Mouse (Mus musculus) forebrain, embryonic 15.5 days (tissue): Measurements from ENCODE around the gene Ifi202b. TPM values are rescaled to one million over a fixed set of nuclear protein-coding genes. Genes with fewer than 3 reads are reported as not detected.
"Not testable (repeated sequence)": the region's sequence is repeated elsewhere in the genome, so short reads cannot be mapped to it uniquely, and the experiment has no call there.

Experiments used
- ATAC-seq: fragments of 200-750 bp; cut with Nextera tagmentation; replicated peaks from 2 replicates; pipeline ENCODE4 v1.8.0; 2017; ENCODE audit warnings: mild to moderate bottlenecking, moderate TSS enrichment, moderate library complexity
- H3K27ac ChIP-seq: fragments of 300-500 bp; sonication (generic); replicated peaks from 2 replicates; pipeline ENCODE4 v1.5.1; 2015; ENCODE audit warnings: mild to moderate bottlenecking, inconsistent platforms
- H3K27me3 ChIP-seq: fragments of 300-500 bp; sonication (generic); 2 replicates; pipeline ENCODE4 v1.6.1; 2015; ENCODE audit warnings: inconsistent platforms
- H3K36me3 ChIP-seq: fragments of 300-500 bp; sonication (generic); 2 replicates; pipeline ENCODE4 v1.6.1; 2015; ENCODE audit warnings: mild to moderate bottlenecking, inconsistent platforms
- H3K4me1 ChIP-seq: fragments of 300-500 bp; sonication (generic); 2 replicates; pipeline ENCODE4 v1.6.1; 2015; ENCODE audit warnings: inconsistent platforms
- H3K4me2 ChIP-seq: fragments of 300-500 bp; sonication (generic); replicated peaks from 2 replicates; pipeline ENCODE4 v1.6.1; 2015; ENCODE audit warnings: mild to moderate bottlenecking, inconsistent platforms
- H3K4me3 ChIP-seq: fragments of 300-500 bp; sonication (generic); 2 replicates; pipeline ENCODE4 v1.5.1; 2015; ENCODE audit warnings: mild to moderate bottlenecking, inconsistent platforms
- H3K9ac ChIP-seq: fragments of 300-500 bp; sonication (generic); replicated peaks from 2 replicates; pipeline ENCODE4 v1.6.1; 2015; ENCODE audit warnings: mild to moderate bottlenecking, inconsistent platforms
- H3K9me3 ChIP-seq: fragments of 300-500 bp; sonication (generic); 2 replicates; pipeline ENCODE4 v1.6.1; 2016; ENCODE audit warnings: inconsistent platforms
- WGBS: fragments of 180-500 bp; shearing (Covaris S2); methylation state at CpG from one replicate; pipeline ENCODE4 v1.1.7; 2015; ENCODE audit warnings: mixed read lengths; 5-methylcytosine and 5-hydroxymethylcytosine counted together
- polyA plus RNA-seq: library from polyadenylated mRNA; unstranded; fragments of >200 nt; fragmentation: Nextera tagmentation; extraction: Ambion mirVana; gene quantifications from 2 replicates; pipeline ENCODE4 v1.2.1, GENCODE M21; 2015

The Ifi202b gene
- polyA plus RNA-seq: not detected in 2 replicates

DNA sequence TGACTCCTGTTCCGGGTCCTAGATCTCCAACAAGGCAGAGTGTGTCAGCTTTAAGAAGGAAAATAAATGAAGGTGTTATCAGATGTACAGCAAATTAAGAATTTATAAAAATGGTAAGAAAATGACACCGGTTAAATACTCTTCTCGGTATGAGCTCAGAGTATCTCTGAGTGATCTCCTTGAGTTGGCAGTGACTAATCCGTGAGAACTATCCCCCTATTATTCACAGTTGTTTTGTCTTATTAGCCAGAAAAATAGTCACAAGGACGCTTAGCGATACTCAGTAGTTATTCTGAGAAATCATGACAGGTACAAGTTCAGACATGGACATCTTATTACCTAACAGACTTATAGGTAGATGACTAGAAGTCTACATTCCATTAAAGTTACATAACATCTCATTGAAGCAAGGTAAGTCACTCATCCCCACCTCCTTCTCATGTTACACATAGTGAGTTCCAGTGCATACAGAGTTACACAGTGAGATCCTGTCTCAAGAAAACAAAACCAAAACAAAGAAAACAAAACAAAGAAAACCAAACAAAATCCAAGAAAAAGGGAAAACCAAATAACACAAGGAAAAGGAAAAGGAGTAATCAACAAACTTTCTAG lies at the start of gene Ifi202b:
TSS of gene Ifi202b (minus strand) at position 51 of the 612 bp plus-strand sequence.
- ATAC-seq, H3K4me1 ChIP-seq: not testable (repeated sequence)

DNA sequence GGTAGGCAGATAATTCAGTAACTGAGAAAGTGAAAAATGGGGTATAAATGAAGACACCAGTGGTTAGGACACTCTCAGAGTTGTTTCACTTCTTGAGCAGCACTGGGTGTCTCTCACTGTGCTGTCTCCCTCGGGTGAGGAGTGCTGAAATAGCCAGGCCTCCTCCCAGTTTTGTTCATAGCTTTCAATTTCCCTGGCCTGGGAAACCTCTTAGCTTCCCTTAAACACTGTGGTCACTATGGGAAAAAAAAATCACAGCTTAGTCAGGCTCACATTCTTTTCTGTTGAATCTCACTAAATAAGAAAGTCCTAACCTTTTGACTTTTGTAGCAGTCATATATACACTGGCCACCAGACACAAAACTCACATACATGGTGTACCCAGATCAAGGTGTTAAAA lies 49.2 kb upstream of the Ifi202b start, which contains the start of gene Ifi205:
TSS of gene Ifi205 (minus strand) at position 113 of the 400 bp plus-strand sequence.
- no peaks in the 10 kb centered on the region for H3K36me3 ChIP-seq
- ATAC-seq: no peak
- no peaks in the 10 kb centered on the region for H3K9me3 ChIP-seq
- H3K27me3 ChIP-seq: no peaks in the 10 kb centered on the region
- H3K4me3 ChIP-seq: no peak within 1 kb of the TSS
- H3K4me2 ChIP-seq: no peak within 1 kb of the TSS
- H3K27ac ChIP-seq: no peak within 1 kb of the TSS
- H3K4me1 ChIP-seq: no peaks in the 10 kb centered on the region
- WGBS: 72% methylated on average over 1 of the region's 1 CpGs
- no peak within 1 kb of the TSS for H3K9ac ChIP-seq

More for the DNA sequence above, at the start of gene Ifi202b:
- H3K27me3 ChIP-seq, H3K4me2 ChIP-seq, H3K36me3 ChIP-seq, H3K27ac ChIP-seq, H3K9ac ChIP-seq, H3K4me3 ChIP-seq, H3K9me3 ChIP-seq: not testable (repeated sequence)
- 89% methylated on average over 6 of the region's 6 CpGs for WGBS

DNA sequence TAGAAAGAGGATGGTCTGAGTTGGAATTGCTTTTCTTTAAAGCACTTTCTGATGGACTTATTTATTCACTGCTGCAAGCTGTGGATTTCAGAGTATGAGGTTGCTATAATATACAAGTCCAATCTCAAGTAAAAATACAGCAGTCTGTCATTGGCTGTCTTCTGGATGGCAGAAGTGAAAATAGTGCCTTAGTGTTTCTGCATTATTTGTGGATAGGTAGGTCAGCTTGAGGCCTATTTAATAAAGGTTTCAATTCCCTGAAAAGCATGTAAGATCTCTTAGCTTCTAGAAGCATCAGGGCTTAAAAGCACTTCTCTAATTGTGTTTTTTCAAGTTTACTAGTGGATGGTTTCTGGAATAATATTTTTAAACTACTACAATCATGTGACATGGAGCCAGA lies 24.5 kb upstream of the Ifi202b start:
- not testable (repeated sequence) for H3K4me2 ChIP-seq, ATAC-seq, H3K27ac ChIP-seq, H3K4me3 ChIP-seq, H3K36me3 ChIP-seq, H3K9ac ChIP-seq, H3K9me3 ChIP-seq, H3K27me3 ChIP-seq, H3K4me1 ChIP-seq

DNA sequence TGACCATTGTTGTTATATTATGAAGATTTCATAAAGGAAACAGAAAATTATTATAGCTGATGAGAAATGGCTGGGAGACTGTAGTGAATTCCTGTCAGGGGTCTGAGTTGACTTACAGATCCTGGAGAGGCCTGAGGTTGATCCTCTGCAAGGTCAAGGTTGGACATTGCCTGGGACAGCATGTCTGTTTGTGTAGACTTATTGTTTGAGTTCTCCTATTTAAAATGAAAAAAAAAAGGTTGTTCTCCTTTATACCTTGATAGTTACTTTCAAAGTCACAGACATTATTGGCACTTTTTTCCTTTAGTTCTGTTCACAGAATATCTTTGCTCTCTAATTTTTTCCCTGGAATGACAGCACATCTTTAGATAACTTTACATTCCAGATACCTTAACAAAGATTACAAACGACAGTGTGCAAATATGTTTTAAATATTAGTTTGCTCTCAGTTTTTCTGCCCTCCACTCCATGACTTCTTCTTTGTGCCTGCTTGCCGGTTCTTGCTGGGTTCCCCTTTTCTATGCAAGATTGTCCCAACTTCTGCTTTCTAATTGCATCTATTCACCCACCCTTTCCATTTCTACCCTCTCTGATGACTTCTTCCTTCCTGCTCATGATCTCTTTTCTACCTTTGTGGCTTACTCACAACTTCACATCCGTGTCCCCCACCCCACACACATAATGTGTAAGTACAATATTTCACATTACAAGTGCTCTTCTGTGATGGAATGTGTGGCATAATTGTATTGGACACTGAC lies 22.0 kb upstream of the Ifi202b start:
- not testable (repeated sequence) for H3K4me3 ChIP-seq, H3K36me3 ChIP-seq, H3K9me3 ChIP-seq, H3K9ac ChIP-seq, ATAC-seq, H3K4me2 ChIP-seq, H3K27me3 ChIP-seq, H3K27ac ChIP-seq, H3K4me1 ChIP-seq
- 84% methylated on average over 2 of the region's 3 CpGs for WGBS

DNA sequence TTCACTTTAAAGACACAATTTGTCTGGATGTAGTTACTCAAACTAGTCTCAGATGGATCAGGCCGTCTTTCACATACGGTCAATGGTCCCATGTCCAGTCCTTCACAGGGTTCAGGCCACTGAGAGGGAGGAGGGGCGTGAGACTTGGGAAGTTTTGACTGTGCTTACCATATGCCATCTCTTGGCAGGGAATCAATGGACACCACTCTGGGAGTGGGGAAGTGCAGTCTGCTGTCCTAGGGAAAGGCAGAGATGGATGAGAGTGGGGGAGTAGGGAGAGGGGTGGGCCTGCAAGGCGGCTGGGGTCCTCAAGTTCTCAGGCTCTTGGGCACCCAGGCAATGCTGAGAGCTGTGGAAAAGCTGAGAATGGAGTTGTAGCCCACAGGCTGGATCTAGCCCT lies 12.5 kb upstream of the Ifi202b start:
- WGBS: 89% methylated on average over 4 of the region's 4 CpGs
- Histone ChIP-seq H3K4me3 (no peak overlapping the region), H3K9ac (no peak overlapping the region), H3K27ac (no peak overlapping the region), H3K36me3 (no peaks in the 10 kb centered on the region), H3K9me3 (no peaks in the 10 kb centered on the region), H3K4me1 (no peaks in the 10 kb centered on the region), H3K27me3 (no peaks in the 10 kb centered on the region), H3K4me2 (no peak overlapping the region)
- no peak for ATAC-seq

DNA sequence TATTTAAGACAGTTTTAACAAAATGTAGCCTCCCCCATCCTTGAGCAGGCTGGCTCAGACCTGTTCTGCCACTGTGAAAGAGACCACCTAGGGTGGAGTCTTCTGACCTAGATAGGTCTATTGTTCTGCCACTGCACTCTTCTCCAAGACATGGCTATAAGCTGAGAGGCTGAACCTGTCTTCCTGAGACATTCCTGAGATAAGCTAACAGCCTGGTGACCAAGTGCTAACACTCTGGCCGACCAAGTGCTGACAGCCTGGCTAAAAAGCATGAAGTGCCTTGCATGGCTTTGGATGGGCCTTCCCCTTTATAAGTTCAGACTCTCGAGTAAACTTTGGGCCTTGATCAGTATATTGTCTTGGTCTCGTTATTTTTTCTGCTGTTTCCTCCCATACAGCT lies 1.5 kb downstream of the Ifi202b start:
- not testable (repeated sequence) for H3K27ac ChIP-seq, H3K4me2 ChIP-seq, H3K9me3 ChIP-seq, ATAC-seq, H3K4me1 ChIP-seq, H3K9ac ChIP-seq, H3K4me3 ChIP-seq, H3K27me3 ChIP-seq, H3K36me3 ChIP-seq
- WGBS: 57% methylated on average over 3 of the region's 3 CpGs

DNA sequence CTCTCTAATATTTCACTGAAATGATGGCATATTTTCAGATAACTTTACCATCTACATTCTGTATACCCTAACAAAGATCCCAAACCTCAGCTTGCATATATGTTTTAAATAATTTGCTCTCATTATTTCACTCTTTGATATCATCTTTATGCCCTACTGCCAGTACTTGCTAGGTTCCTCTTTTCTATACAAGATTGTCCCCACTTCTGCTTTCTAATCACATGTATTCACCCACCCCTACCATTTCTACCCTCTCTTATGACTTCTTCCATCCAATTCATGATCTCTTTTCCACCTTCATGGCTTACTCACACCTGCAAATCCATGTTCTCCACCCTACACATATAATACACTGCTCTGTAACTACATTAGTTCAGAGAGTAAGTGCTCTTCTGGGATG lies 4.9 kb downstream of the Ifi202b start:
- no peaks in the 10 kb centered on the region for H3K27me3 ChIP-seq
- H3K9me3 ChIP-seq: no peaks in the 10 kb centered on the region
- no peak for ATAC-seq
- no peak overlapping the region for H3K27ac ChIP-seq
- no peak overlapping the region for H3K4me2 ChIP-seq
- H3K9ac ChIP-seq: no peak overlapping the region
- no peaks in the 10 kb centered on the region for H3K36me3 ChIP-seq
- no peak overlapping the region for H3K4me3 ChIP-seq
- H3K4me1 ChIP-seq: no peaks in the 10 kb centered on the region

GRCm38 (mm10) chr1:173973111-173973510 lies 9.4 kb downstream of the Ifi202b start:
- Histone ChIP-seq H3K4me2 (no peak overlapping the region), H3K9ac (no peak overlapping the region), H3K9me3 (no peaks in the 10 kb centered on the region), H3K27me3 (no peaks in the 10 kb centered on the region), H3K27ac (no peak overlapping the region), H3K4me1 (no peaks in the 10 kb centered on the region), H3K36me3 (no peaks in the 10 kb centered on the region), H3K4me3 (no peak overlapping the region)
- no peak for ATAC-seq

- not testable (repeated sequence) for H3K27me3 ChIP-seq, H3K36me3 ChIP-seq, H3K9me3 ChIP-seq, H3K4me1 ChIP-seq, H3K9ac ChIP-seq, ATAC-seq, H3K27ac ChIP-seq, H3K4me2 ChIP-seq, H3K4me3 ChIP-seq
- WGBS: 89% methylated on average over 1 of the region's 1 CpGs
Observed at GRCm38 (mm10) chr1:173961491-173961890, 21.1 kb downstream of the Ifi202b start.

DNA sequence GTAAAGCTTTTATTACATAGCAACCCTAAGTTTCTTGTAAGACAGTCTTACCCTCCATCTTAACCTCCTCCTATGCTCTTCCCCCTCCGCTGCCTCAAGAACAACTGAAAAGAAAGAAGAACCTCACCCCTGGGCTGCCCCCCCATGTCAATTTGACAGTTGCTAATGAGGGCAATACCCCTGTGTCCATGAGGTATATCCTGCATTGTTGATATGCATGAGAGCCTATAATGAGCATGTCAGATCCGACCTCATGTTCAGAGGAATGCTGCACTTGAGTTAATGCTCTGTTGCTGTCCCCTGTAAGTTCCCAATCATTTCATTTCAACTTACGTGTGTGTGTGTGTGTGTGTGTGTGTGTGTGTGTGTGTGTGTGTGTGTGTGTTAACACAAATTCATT lies 22.5 kb downstream of the Ifi202b start:
- H3K27me3 ChIP-seq, H3K4me1 ChIP-seq, ATAC-seq, H3K9me3 ChIP-seq, H3K4me3 ChIP-seq, H3K4me2 ChIP-seq, H3K36me3 ChIP-seq, H3K27ac ChIP-seq, H3K9ac ChIP-seq: not testable (repeated sequence)
- 53% methylated on average over 3 of the region's 3 CpGs for WGBS

DNA sequence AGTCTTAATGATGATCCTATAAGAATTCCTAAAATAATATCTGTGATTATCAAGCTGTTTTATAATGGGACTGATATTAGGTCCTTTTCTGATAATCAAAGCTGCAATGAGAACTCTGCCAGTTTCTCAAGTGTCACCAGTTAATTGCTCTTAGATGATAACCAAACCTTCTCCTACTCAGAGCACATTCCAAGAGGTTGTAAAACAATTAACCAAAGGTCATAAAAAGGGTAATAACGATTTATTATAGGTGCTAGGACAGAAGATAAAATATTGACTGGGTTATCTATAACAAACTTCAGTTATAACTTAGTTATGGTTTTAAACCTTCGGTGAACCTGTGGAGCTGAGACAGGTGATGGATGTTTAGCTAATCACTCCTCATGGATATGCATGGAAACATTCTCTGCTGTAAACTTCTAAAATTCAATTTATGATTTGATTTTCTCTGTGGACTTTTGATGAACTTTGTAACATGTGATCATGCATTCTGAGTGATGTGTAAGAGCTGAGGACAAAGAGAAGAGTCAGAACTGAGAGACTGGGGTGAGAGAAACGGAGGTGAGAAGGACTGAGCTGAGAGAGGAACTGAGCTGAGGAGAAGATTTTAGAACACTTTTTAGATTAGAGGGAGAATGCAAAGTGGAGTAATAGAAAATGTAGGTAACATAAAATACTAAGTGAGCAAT lies 26.6 kb downstream of the Ifi202b start:
- WGBS: 82% methylated on average over 3 of the region's 3 CpGs
- not testable (repeated sequence) for H3K4me1 ChIP-seq, H3K4me2 ChIP-seq, ATAC-seq, H3K36me3 ChIP-seq, H3K4me3 ChIP-seq, H3K27me3 ChIP-seq, H3K9ac ChIP-seq, H3K9me3 ChIP-seq, H3K27ac ChIP-seq

GRCm38 (mm10) chr1:173955071-173955796 lies 27.3 kb downstream of the Ifi202b start:
- Histone ChIP-seq H3K4me1 (no peaks in the 10 kb centered on the region), H3K27me3 (no peaks in the 10 kb centered on the region), H3K9ac (no peak overlapping the region), H3K36me3 (no peaks in the 10 kb centered on the region), H3K9me3 (no peaks in the 10 kb centered on the region), H3K4me2 (no peak overlapping the region), H3K4me3 (no peak overlapping the region), H3K27ac (no peak overlapping the region)
- 93% methylated on average over 2 of the region's 2 CpGs for WGBS
- ATAC-seq: no peak
